Mouse (Mus musculus) liver, embryonic 11.5 days (tissue): ENCODE measurements around the gene Naa25. TPM values are rescaled to one million over a fixed set of nuclear protein-coding genes. Genes with fewer than 3 reads are reported as not detected.

Source experiments
- ATAC-seq: fragments of 200-750 bp; cut with Nextera tagmentation; replicated peaks from 2 replicates; pipeline ENCODE4 v1.8.0; 2017; ENCODE audit warnings: moderate number of reproducible peaks, mild to moderate bottlenecking, moderate TSS enrichment, moderate library complexity; ENCODE audit not compliant: low FRiP score
- DNase-seq: peaks from one replicate; pipeline ENCODE4 v3.0.0-alpha.2; 2017; ENCODE audit warnings: low spot score
- H3K27ac ChIP-seq: fragments of 300-500 bp; sonication (generic); 2 replicates; pipeline ENCODE4 v1.5.1; 2014; ENCODE audit warnings: mild to moderate bottlenecking, low read depth, low read length, control low read depth
- H3K27me3 ChIP-seq: fragments of 300-500 bp; sonication (generic); replicated peaks from 2 replicates; pipeline ENCODE4 v1.6.1; 2014; ENCODE audit warnings: low read length, mixed read lengths; ENCODE audit not compliant: control insufficient read depth, insufficient read depth
- H3K36me3 ChIP-seq: fragments of 300-500 bp; sonication (generic); 2 replicates; pipeline ENCODE4 v1.6.1; 2014; ENCODE audit warnings: mild to moderate bottlenecking, low read length, moderate library complexity, mixed read lengths; ENCODE audit not compliant: control insufficient read depth, insufficient read depth
- H3K4me1 ChIP-seq: fragments of 300-500 bp; sonication (generic); replicated peaks from 2 replicates; pipeline ENCODE4 v1.6.1; 2014; ENCODE audit warnings: low read length, mixed read lengths; ENCODE audit not compliant: control insufficient read depth, insufficient read depth
- H3K4me2 ChIP-seq: fragments of 300-500 bp; sonication (generic); 2 replicates; pipeline ENCODE4 v1.6.1; 2014; ENCODE audit warnings: mild to moderate bottlenecking, control low read depth, moderate library complexity
- H3K4me3 ChIP-seq: fragments of 300-500 bp; sonication (generic); 2 replicates; pipeline ENCODE4 v1.5.1; 2014; ENCODE audit warnings: low read depth, low read length, control low read depth
- H3K9ac ChIP-seq: fragments of 300-500 bp; sonication (generic); 2 replicates; pipeline ENCODE4 v1.6.1; 2014; ENCODE audit warnings: low read depth, low read length, control low read depth
- H3K9me3 ChIP-seq: fragments of 300-500 bp; sonication (generic); 2 replicates; pipeline ENCODE4 v1.6.1; 2016; ENCODE audit warnings: low read length, inconsistent platforms, mixed read lengths; ENCODE audit not compliant: control insufficient read depth
- WGBS: fragments of 180-500 bp; shearing (Covaris S2); extraction: QIAGEN DNeasy Blood & Tissue Kit; methylation state at CpG from one replicate; pipeline ENCODE4 v1.1.7; 2014; 5-methylcytosine and 5-hydroxymethylcytosine counted together
- polyA plus RNA-seq: library from polyadenylated mRNA; unstranded; fragments of >200 nt; fragmentation: Nextera tagmentation; extraction: Ambion mirVana; gene quantifications from 2 replicates; pipeline ENCODE4 v1.2.1, GENCODE M21; 2014

The Naa25 gene
- polyA plus RNA-seq, 1 experiment from 2014 or later: 59.5 TPM

GRCm38 (mm10) chr5:121387126-121387525 is 10.6 kb upstream of the Naa25 start:
- no peak overlapping the region for H3K4me2 ChIP-seq
- no peak overlapping the region for H3K9ac ChIP-seq
- no peaks in the 10 kb centered on the region for H3K36me3 ChIP-seq
- ATAC-seq (no peak), DNase-seq (no peak)
- H3K4me1 ChIP-seq: peaks cover 8% of the 10 kb centered on the region
- no peak overlapping the region for H3K4me3 ChIP-seq
- no peaks in the 10 kb centered on the region for H3K27me3 ChIP-seq
- H3K9me3 ChIP-seq: no peaks in the 10 kb centered on the region
- no peak overlapping the region for H3K27ac ChIP-seq
- WGBS: 76% methylated on average over 4 of the region's 4 CpGs

- DNase-seq (no peak), ATAC-seq (no peak)
- Histone ChIP-seq H3K4me2 (no peak overlapping the region), H3K9me3 (no peaks in the 10 kb centered on the region), H3K4me1 (peaks cover 8% of the 10 kb centered on the region), H3K27me3 (no peaks in the 10 kb centered on the region), H3K9ac (no peak overlapping the region), H3K27ac (no peak overlapping the region), H3K36me3 (no peaks in the 10 kb centered on the region), H3K4me3 (no peak overlapping the region)
- 74% methylated on average over 7 of the region's 7 CpGs for WGBS
These were observed 8.6 kb upstream of the Naa25 start for GRCm38 (mm10) chr5:121389106-121389505.

- Histone ChIP-seq H3K9ac (no peak overlapping the region), H3K36me3 (no peaks in the 10 kb centered on the region), H3K27me3 (no peaks in the 10 kb centered on the region), H3K4me1 (peaks cover 3% of the 10 kb centered on the region), H3K4me3 (no peak overlapping the region), H3K4me2 (no peak overlapping the region), H3K9me3 (no peaks in the 10 kb centered on the region; the same call in 1 of the 2 replicates), H3K27ac (no peak overlapping the region)
- no peak for DNase-seq
- ATAC-seq: no peak
These were observed 8.0 kb upstream of the Naa25 start for GRCm38 (mm10) chr5:121389691-121390090.

GRCm38 (mm10) chr5:121392667-121393380 is 4.9 kb upstream of the Naa25 start:
- Histone ChIP-seq H3K27me3 (no peaks in the 10 kb centered on the region), H3K9ac (no peak overlapping the region), H3K27ac (no peak overlapping the region), H3K4me3 (no peak overlapping the region), H3K4me2 (no peak overlapping the region), H3K9me3 (no peaks in the 10 kb centered on the region; the same call in 1 of the 2 replicates), H3K36me3 (no peaks in the 10 kb centered on the region), H3K4me1 (no peaks in the 10 kb centered on the region; the same call in 1 of the 2 replicates)
- DNase-seq (no peak), ATAC-seq (no peak)
- WGBS: 52% methylated on average over 16 of the region's 16 CpGs

- Histone ChIP-seq H3K27ac (no peak overlapping the region), H3K4me3 (no peak overlapping the region), H3K4me2 (no peak overlapping the region), H3K4me1 (no peaks in the 10 kb centered on the region; the same call in 1 of the 2 replicates), H3K36me3 (no peaks in the 10 kb centered on the region), H3K9ac (no peak overlapping the region), H3K27me3 (no peaks in the 10 kb centered on the region), H3K9me3 (no peaks in the 10 kb centered on the region; the same call in 1 of the 2 replicates)
- DNase-seq (no peak), ATAC-seq (no peak)
- 72% methylated on average over 3 of the region's 3 CpGs for WGBS
These were observed 4.3 kb upstream of the Naa25 start for GRCm38 (mm10) chr5:121393402-121393801.

GRCm38 (mm10) chr5:121395621-121396020 is 2.1 kb upstream of the Naa25 start:
- H3K27me3 ChIP-seq: no peaks in the 10 kb centered on the region

GRCm38 (mm10) chr5:121398146-121398964 is 619 bp downstream of the Naa25 start:
- Histone ChIP-seq H3K4me1 (peaks cover 34% of the 10 kb centered on the region), H3K4me2 (peak overlapping the region; percentile 92), H3K9ac (peak overlapping the region; percentile 93), H3K9me3 (no peaks in the 10 kb centered on the region; the same call in 1 of the 2 replicates), H3K27ac (peak overlapping the region; percentile 80), H3K27me3 (no peaks in the 10 kb centered on the region), H3K4me3 (peak overlapping the region; percentile 92), H3K36me3 (peaks cover 9% of the 10 kb centered on the region; the same call in 1 of the 2 replicates)
- DNase-seq (peak; percentile 66), ATAC-seq (peak; percentile 68)
- under 1% methylated on average over 66 of the region's 67 CpGs for WGBS

More at GRCm38 (mm10) chr5:121395621-121396020, 2.1 kb upstream of the Naa25 start:
- Histone ChIP-seq H3K36me3 (no peaks in the 10 kb centered on the region; the same call in 1 of the 2 replicates), H3K9me3 (no peaks in the 10 kb centered on the region; the same call in 1 of the 2 replicates), H3K4me1 (peaks cover 17% of the 10 kb centered on the region), H3K9ac (no peak overlapping the region), H3K27ac (no peak overlapping the region), H3K4me2 (no peak overlapping the region), H3K4me3 (no peak overlapping the region)
- WGBS: 85% methylated on average over 5 of the region's 5 CpGs
- ATAC-seq (no peak), DNase-seq (no peak)

- DNase-seq (no peak), ATAC-seq (no peak)
- WGBS: 31% methylated on average over 9 of the region's 9 CpGs
- H3K36me3 ChIP-seq: peaks cover 9% of the 10 kb centered on the region; the same call in 1 of the 2 replicates
- peak overlapping the region; percentile 92 for H3K4me3 ChIP-seq
- no peaks in the 10 kb centered on the region for H3K27me3 ChIP-seq
- peak overlapping the region; percentile 93 for H3K9ac ChIP-seq
- no peaks in the 10 kb centered on the region; the same call in 1 of the 2 replicates for H3K9me3 ChIP-seq
- peak overlapping the region; percentile 92 for H3K4me2 ChIP-seq
- peaks cover 34% of the 10 kb centered on the region for H3K4me1 ChIP-seq
- no peak overlapping the region for H3K27ac ChIP-seq
These were observed 1.3 kb downstream of the Naa25 start for GRCm38 (mm10) chr5:121398965-121399462.
